10 mouse cellular contexts compared by ENCODE assay signal in genomic region chr7:67985003-67985416, GRCm38 (mm10). TPM values are rescaled to one million over a fixed set of nuclear protein-coding genes. Genes with fewer than 3 reads are reported as not detected.
DNase-seq lines count a peak whose midpoint lies in the region; ATAC-seq and TF ChIP-seq lines count a peak whose summit lies in the region.
"Had no signal": no experiment of that assay in that cellular context is flagged by ENCODE, and none has a peak within 500 bp of the region (broad histone marks: within the 10 kb centered on the region; RNA-seq: fewer than 3 reads in every experiment).

No protein-coding gene starts in this region.

- WGBS in macrophage (ENCODE audit: missing documents): 3% methylated on average over 5 of the region's 5 CpGs

- TF ChIP-seq EP300 in MEL (IDR thresholded peaks at IDR 0.05; ENCODE audit: low read depth in 1 of 2, low read length in 2 of 2): peak; percentile 99 to 100

- no peak for TF ChIP-seq CTCF in MEL (IDR thresholded peaks at IDR 0.05 in 2 of 3, conservative IDR thresholded peaks at IDR 0.05 in 1 of 3; ENCODE audit: control insufficient read depth in 1 of 3, insufficient read depth in 1 of 3, low read depth in 2 of 3, low read length in 3 of 3, poor library complexity in 1 of 3, severe bottlenecking in 1 of 3)

- H3K4me3 ChIP-seq in MEL (ENCODE audit: control insufficient read depth in 1 of 2, insufficient read depth in 1 of 2, low read depth in 2 of 2, low read length in 2 of 2): peak overlapping the region; percentile 23 to 36
- H3K4me3 ChIP-seq in macrophage (ENCODE audit: inconsistent target): no peak overlapping the region

- no peaks in the 10 kb centered on the region for H3K9me3 ChIP-seq in MEL (replicated peaks; ENCODE audit: insufficient read depth, low read length)

- peak overlapping the region; percentile 48 for H3K9ac ChIP-seq in MEL (ENCODE audit: control insufficient read depth, low read depth, low read length, poor library complexity, severe bottlenecking)

- ATAC-seq in cerebellum, adult (ENCODE audit: insufficient number of reproducible peaks, low FRiP score, low TSS enrichment): no peak

- peak; percentile 83 for DNase-seq in 416B (ENCODE audit: low read depth)
- peak; percentile 96 for DNase-seq in MEL (ENCODE audit: low read depth, low spot score)
- peak; percentile 62 for DNase-seq in fibroblast of lung, adult 2 months (ENCODE audit: low read depth)
- DNase-seq in adrenal gland, postnatal 36 days: no peak
- DNase-seq in adrenal gland, adult 18-20 months (ENCODE audit: low spot score in 2 of 2): no peak
- DNase-seq: heart, postnatal 10 days; layer of hippocampus, adult 9-11 months had no signal

- peaks cover 27 to 34% of the 10 kb centered on the region in 2 experiments for H3K4me1 ChIP-seq in MEL (ENCODE audit: control insufficient read depth in 1 of 2, insufficient read depth in 2 of 2, low read length in 2 of 2)

- H3K27ac ChIP-seq in MEL (ENCODE audit: control insufficient read depth, low read depth, low read length) (peak overlapping the region; percentile 96), macrophage (peak overlapping the region; percentile 35; the same call in 1 of the 2 replicates)
- H3K27ac ChIP-seq: kidney, postnatal 0 days had no signal

- TF ChIP-seq POLR2A in MEL (IDR thresholded peaks at IDR 0.05; ENCODE audit: control insufficient read depth in 1 of 2, insufficient read depth in 1 of 2, low read depth in 1 of 2, low read length in 2 of 2, poor library complexity in 1 of 2): no peak

- H3K36me3 ChIP-seq in MEL (ENCODE audit: control insufficient read depth in 1 of 2, insufficient read depth in 2 of 2, low read length in 2 of 2) (peaks cover 0 to 39% of the 10 kb centered on the region in 2 experiments; a peak in 2 of 4 replicates), macrophage (ENCODE audit: inconsistent target) (no peaks in the 10 kb centered on the region)

- TF ChIP-seq RAD21 in MEL (IDR thresholded peaks at IDR 0.05; ENCODE audit: low read depth, low read length): peak; percentile 0; the same call in 1 of the 2 replicates

- H3K79me2 ChIP-seq in MEL (ENCODE audit: control insufficient read depth, insufficient read depth, low read length, poor library complexity): peaks cover 17% of the 10 kb centered on the region
- H3K79me2 ChIP-seq in macrophage (ENCODE audit: inconsistent target): no peaks in the 10 kb centered on the region; the same call in 1 of the 2 replicates

- no peaks in the 10 kb centered on the region for H3K27me3 ChIP-seq in MEL (ENCODE audit: control insufficient read depth in 1 of 2, insufficient read depth in 2 of 2, low read length in 2 of 2)

TF ChIP-seq in MEL, 35 proteins besides CTCF, POLR2A, EP300 and RAD21:
- TF ChIP-seq GABPA (IDR thresholded peaks at IDR 0.05; ENCODE audit: low read depth, low read length): peak; percentile 64; the same call in 1 of the 2 replicates
- TF ChIP-seq MAX (IDR thresholded peaks at IDR 0.05; ENCODE audit: low read length): peak; percentile 88
- peak; percentile 90 for TF ChIP-seq BHLHE40 (IDR thresholded peaks at IDR 0.05; ENCODE audit: borderline replicate concordance, low read depth, low read length)
- peak; percentile 70 for TF ChIP-seq USF1 (IDR thresholded peaks at IDR 0.05; ENCODE audit: low read depth, low read length)
- TF ChIP-seq SMC3 (IDR thresholded peaks at IDR 0.05; ENCODE audit: low read depth, low read length): no peak
- no peak for TF ChIP-seq ZMIZ1 (IDR thresholded peaks at IDR 0.05; ENCODE audit: low read depth, low read length)
- peak; percentile 56 for TF ChIP-seq KAT2A (conservative IDR thresholded peaks at IDR 0.05; ENCODE audit: low read depth, low read length)
- TF ChIP-seq ETS1 (IDR thresholded peaks at IDR 0.05; ENCODE audit: low read depth, low read length): peak; percentile 100
- peak; percentile 35; the same call in 1 of the 2 replicates for TF ChIP-seq POLR2AphosphoS2 (IDR thresholded peaks at IDR 0.05; ENCODE audit: low read length)
- TF ChIP-seq E2F4 (IDR thresholded peaks at IDR 0.05; ENCODE audit: borderline replicate concordance, low read depth, low read length): no peak; the same call in 1 of the 2 replicates
- TF ChIP-seq GATA1 (IDR thresholded peaks at IDR 0.05; ENCODE audit: low read depth, low read length): peak; percentile 98
- TF ChIP-seq TAL1 (IDR thresholded peaks at IDR 0.05; ENCODE audit: low read length): peak; percentile 79
- 0 out of 2 replicates have a peak, but pooled peaks have one; percentile 31 for TF ChIP-seq ELF1 (IDR thresholded peaks at IDR 0.05; ENCODE audit: low read depth, low read length)
- peak; percentile 96 for TF ChIP-seq MAZ (IDR thresholded peaks at IDR 0.05; ENCODE audit: low read depth, low read length)
- TF ChIP-seq NRF1 (IDR thresholded peaks at IDR 0.05; ENCODE audit: insufficient read depth, low read depth, low read length, poor library complexity, severe bottlenecking): 0 out of 2 replicates have a peak, but pooled peaks have one; percentile 17
- TF ChIP-seq ZKSCAN1 (IDR thresholded peaks at IDR 0.05; ENCODE audit: low read depth, low read length): no peak
- peak; percentile 83 for TF ChIP-seq MXI1 (IDR thresholded peaks at IDR 0.05; ENCODE audit: low read depth, low read length)
- TF ChIP-seq TCF12 (IDR thresholded peaks at IDR 0.05; ENCODE audit: low read depth, low read length): peak; percentile 97
- peak; percentile 95 for TF ChIP-seq RCOR1 (IDR thresholded peaks at IDR 0.05; ENCODE audit: low read depth, low read length)
- TF ChIP-seq SIN3A (IDR thresholded peaks at IDR 0.05; ENCODE audit: low read length): peak; percentile 98
- no peak for TF ChIP-seq TBP (IDR thresholded peaks at IDR 0.05; ENCODE audit: low read depth, low read length)
- no peak for TF ChIP-seq USF2 (IDR thresholded peaks at IDR 0.05; ENCODE audit: borderline replicate concordance in 1 of 2, insufficient read depth in 1 of 2, low read depth in 1 of 2, low read length in 2 of 2)
- TF ChIP-seq UBTF (IDR thresholded peaks at IDR 0.05; ENCODE audit: borderline replicate concordance, insufficient read depth, low read depth, low read length): no peak
- peak; percentile 46; the same call in 1 of the 2 replicates for TF ChIP-seq HCFC1 (IDR thresholded peaks at IDR 0.05; ENCODE audit: low read depth, low read length)
- TF ChIP-seq ZC3H11A (IDR thresholded peaks at IDR 0.05; ENCODE audit: low read depth, low read length): peak; percentile 59
- peak; percentile 87 for TF ChIP-seq MYC (IDR thresholded peaks at IDR 0.05; ENCODE audit: low read depth, low read length)
- TF ChIP-seq CHD2 (IDR thresholded peaks at IDR 0.05; ENCODE audit: low read length): peak; percentile 85
- peak; percentile 95 for TF ChIP-seq MYB (IDR thresholded peaks at IDR 0.05; ENCODE audit: low read depth, low read length)
- peak; percentile 74; the same call in 1 of the 2 replicates for TF ChIP-seq MEF2A (IDR thresholded peaks at IDR 0.05; ENCODE audit: extremely low read depth, insufficient replicate concordance, low read depth, low read length, poor library complexity, severe bottlenecking)
- TF ChIP-seq POLR2AphosphoS5 (IDR thresholded peaks at IDR 0.05; ENCODE audit: borderline replicate concordance, low read depth, low read length): no peak
- TF ChIP-seq NELFE (IDR thresholded peaks at IDR 0.05; ENCODE audit: low read depth, low read length): no peak; the same call in 1 of the 2 replicates
- TF ChIP-seq ZNF384 (IDR thresholded peaks at IDR 0.05; ENCODE audit: low read depth, low read length): peak; percentile 32; the same call in 1 of the 2 replicates
- 0 out of 2 replicates have a peak, but pooled peaks have one; percentile 31 for TF ChIP-seq JUND (IDR thresholded peaks at IDR 0.05; ENCODE audit: low read depth, low read length)
- no peak for TF ChIP-seq CHD1 (IDR thresholded peaks at IDR 0.05; ENCODE audit: low read depth, low read length)
- peak; percentile 88 for TF ChIP-seq MAFK (IDR thresholded peaks at IDR 0.05; ENCODE audit: borderline replicate concordance, low read depth, low read length)

RNA-seq across cellular contexts. Expression of gene Igf1r, which starts 32.4 kb away (rescaled TPM):
- 11.9 and 13.8 TPM in 2 replicates for total RNA-seq in MEL (2012; rRNA removed)
- polyA plus RNA-seq in MEL (2012; ENCODE audit: insufficient read depth in 1 of 2, insufficient read length in 2 of 2, low read depth in 1 of 2, low replicate concordance in 2 of 2, missing spikeins in 1 of 2): 10 to 100 TPM in 1 of 2 experiments, not detected in 1; 11.8 TPM
- total RNA-seq in macrophage (2018; cell fraction: chromatin; rRNA removed): 10 to 100 TPM in 13 of 26 experiments, 1 to 10 TPM in 13; 3.9 to 38.6 (median 17.3) TPM
- 10 to 100 TPM in 1 of 26 experiments, 1 to 10 TPM in 20, under 1 TPM in 5; 0.47 to 10.0 (median 4.0) TPM for total RNA-seq in macrophage (2018; cell fraction: cytosol; rRNA removed)
- 10 to 100 TPM in 13 of 26 experiments, 1 to 10 TPM in 13; 3.1 to 32.8 (median 15.7) TPM for total RNA-seq in macrophage (2018; cell fraction: nucleus; rRNA removed)
- 3.0 to 4.7 TPM (median 3.2 TPM) in 3 replicates for polyA plus RNA-seq in macrophage (2018)
- 10 to 100 TPM; 74.1 to 87.4 TPM for total RNA-seq in adrenal gland, postnatal 36 days (2021)
- total RNA-seq in adrenal gland, adult 18-20 months (2021): 100 to 1,000 TPM in 1 of 2 experiments, 10 to 100 TPM in 1; 56.6 to 128 TPM

Comparison
In these comparisons a context has a peak if more than half of its experiments do, and no peak if none do; other contexts are left out.
1. DNase-seq: peak in 416B (single experiment), MEL (single experiment) and fibroblast of lung, adult 2 months (single experiment); none in adrenal gland, postnatal 36 days (0 of 2) and adrenal gland, adult 18-20 months (0 of 2).